Mouse (Mus musculus) lung, embryonic 14.5 days (tissue): ENCODE measurements around the gene Tlnrd1. TPM values are rescaled to one million over a fixed set of nuclear protein-coding genes. Genes with fewer than 3 reads are reported as not detected.
A peak's percentile ranks its signal among the peaks of the same experiment; 100 is the strongest.

Experiments
- ATAC-seq: fragments of 200-750 bp; cut with Nextera tagmentation; 2 replicates; pipeline ENCODE4 v1.8.0; 2017; ENCODE audit warnings: mild to moderate bottlenecking, moderate TSS enrichment, moderate library complexity; ENCODE audit not compliant: insufficient read depth
- DNase-seq: peaks from one replicate; pipeline ENCODE4 v3.0.0-alpha.2; 2015
- H3K27ac ChIP-seq: fragments of 300-500 bp; sonication (generic); 2 replicates; pipeline ENCODE4 v1.5.1; 2014; ENCODE audit warnings: low read depth, mild to moderate bottlenecking, moderate library complexity
- H3K27me3 ChIP-seq: fragments of 300-500 bp; sonication (generic); 2 replicates; pipeline ENCODE4 v1.6.1; 2014; ENCODE audit warnings: low read length, control low read depth; ENCODE audit not compliant: insufficient read depth
- H3K36me3 ChIP-seq: fragments of 300-500 bp; sonication (generic); 2 replicates; pipeline ENCODE4 v1.6.1; 2014; ENCODE audit warnings: control low read depth; ENCODE audit not compliant: insufficient read depth
- H3K4me1 ChIP-seq: fragments of 300-500 bp; sonication (generic); 2 replicates; pipeline ENCODE4 v1.6.1; 2014; ENCODE audit warnings: antibody characterized with exemption, control low read depth; ENCODE audit not compliant: insufficient read depth
- H3K4me2 ChIP-seq: fragments of 300-500 bp; sonication (generic); 2 replicates; pipeline ENCODE4 v1.6.1; 2014; ENCODE audit warnings: mild to moderate bottlenecking
- H3K4me3 ChIP-seq: fragments of 300-500 bp; sonication (generic); 2 replicates; pipeline ENCODE4 v1.5.1; 2014; ENCODE audit warnings: low read depth, low read length
- H3K9ac ChIP-seq: fragments of 300-500 bp; sonication (generic); 2 replicates; pipeline ENCODE4 v1.6.1; 2014
- H3K9me3 ChIP-seq: fragments of 300-500 bp; sonication (generic); 2 replicates; pipeline ENCODE4 v1.6.1; 2016; ENCODE audit warnings: low read depth, low read length, control low read depth
- CTCF ChIP-seq: IDR thresholded peaks from 2 replicates; pipeline ENCODE4 v1.5.1; 2016; ENCODE audit warnings: antibody characterized with exemption, low read depth
- WGBS: fragments of 180-500 bp; shearing (Covaris S2); extraction: QIAGEN DNeasy Blood & Tissue Kit; methylation state at CpG from one replicate; pipeline ENCODE4 v1.1.7; 2014; 5-methylcytosine and 5-hydroxymethylcytosine counted together
- polyA plus RNA-seq: library from polyadenylated mRNA; unstranded; fragments of >200 nt; fragmentation: Nextera tagmentation; extraction: Ambion mirVana; gene quantifications from 2 replicates; pipeline ENCODE4 v1.2.1, GENCODE M21; 2014

Tlnrd1 gene
- polyA plus RNA-seq, 1 experiment from 2014 or later: 29.1 TPM

DNA sequence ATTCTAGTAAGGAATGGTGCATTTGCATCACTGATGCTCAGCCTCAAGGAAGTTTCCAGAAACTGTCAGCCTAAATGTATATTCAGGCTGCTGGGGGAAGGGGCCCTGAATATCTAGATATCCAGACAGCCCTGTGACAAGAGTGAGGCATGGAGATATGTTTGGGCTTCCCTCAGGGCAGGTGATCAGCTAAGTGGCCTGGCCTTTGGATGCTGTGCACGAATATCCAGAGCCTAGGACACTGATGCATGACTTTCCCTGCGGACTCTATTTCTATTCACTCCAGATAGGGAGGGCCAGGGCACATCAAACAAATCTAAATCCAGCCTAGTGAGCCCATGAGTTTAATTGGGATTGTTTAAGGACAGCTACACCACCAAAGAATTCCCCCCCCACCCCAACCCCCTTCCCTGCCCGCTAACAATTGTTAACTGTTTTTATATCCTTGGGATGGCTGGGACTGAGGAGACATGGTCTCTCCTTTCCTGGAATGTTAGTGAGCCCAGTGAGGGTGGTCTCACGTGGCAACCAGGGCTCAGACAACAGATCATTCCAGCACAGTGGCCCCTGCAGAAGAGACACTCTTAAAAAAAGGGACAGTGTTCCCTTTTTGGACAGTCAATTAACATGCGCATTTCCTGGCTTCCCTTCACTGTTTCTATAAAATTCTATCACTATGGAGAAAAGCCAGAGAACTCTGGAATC, 14.1 kb downstream of the Tlnrd1 start:
- DNase-seq: peak; percentile 34
- H3K4me2 ChIP-seq: no peak overlapping the region
- WGBS: 37% methylated on average over 5 of the region's 5 CpGs
- TF ChIP-seq CTCF: no peak
- H3K4me3 ChIP-seq: no peak overlapping the region
- H3K9me3 ChIP-seq: no peaks in the 10 kb centered on the region
- no peaks in the 10 kb centered on the region for H3K27me3 ChIP-seq
- H3K27ac ChIP-seq: no peak overlapping the region
- H3K4me1 ChIP-seq: no peaks in the 10 kb centered on the region
- no peak overlapping the region for H3K9ac ChIP-seq
- H3K36me3 ChIP-seq: no peaks in the 10 kb centered on the region; the same call in 1 of the 2 replicates
- no peak for ATAC-seq

- Histone ChIP-seq H3K9ac (no peak overlapping the region), H3K4me1 (no peaks in the 10 kb centered on the region), H3K9me3 (no peaks in the 10 kb centered on the region), H3K27me3 (no peaks in the 10 kb centered on the region), H3K4me2 (no peak overlapping the region), H3K27ac (no peak overlapping the region), H3K36me3 (no peaks in the 10 kb centered on the region; the same call in 1 of the 2 replicates), H3K4me3 (no peak overlapping the region)
- ATAC-seq (no peak), DNase-seq (no peak)
- no peak for TF ChIP-seq CTCF
- WGBS: 67% methylated on average over 3 of the region's 3 CpGs
Observed at GRCm38 (mm10) chr7:83868200-83868599, 15.9 kb downstream of the Tlnrd1 start.

GRCm38 (mm10) chr7:83863554-83863953, 20.6 kb downstream of the Tlnrd1 start:
- no peaks in the 10 kb centered on the region for H3K9me3 ChIP-seq
- H3K4me1 ChIP-seq: 0 out of 2 replicates have a peak, but pooled peaks cover 3% of the 10 kb centered on the region
- 37% methylated on average over 2 of the region's 2 CpGs for WGBS
- H3K9ac ChIP-seq: no peak overlapping the region
- H3K27ac ChIP-seq: no peak overlapping the region
- H3K4me3 ChIP-seq: no peak overlapping the region
- ATAC-seq: no peak
- DNase-seq: no peak
- TF ChIP-seq CTCF: no peak
- H3K4me2 ChIP-seq: no peak overlapping the region
- no peaks in the 10 kb centered on the region for H3K36me3 ChIP-seq
- no peaks in the 10 kb centered on the region for H3K27me3 ChIP-seq

GRCm38 (mm10) chr7:83859378-83860083, 24.6 kb downstream of the Tlnrd1 start:
- no peak for ATAC-seq
- Histone ChIP-seq H3K4me3 (no peak overlapping the region), H3K9ac (no peak overlapping the region)

DNA sequence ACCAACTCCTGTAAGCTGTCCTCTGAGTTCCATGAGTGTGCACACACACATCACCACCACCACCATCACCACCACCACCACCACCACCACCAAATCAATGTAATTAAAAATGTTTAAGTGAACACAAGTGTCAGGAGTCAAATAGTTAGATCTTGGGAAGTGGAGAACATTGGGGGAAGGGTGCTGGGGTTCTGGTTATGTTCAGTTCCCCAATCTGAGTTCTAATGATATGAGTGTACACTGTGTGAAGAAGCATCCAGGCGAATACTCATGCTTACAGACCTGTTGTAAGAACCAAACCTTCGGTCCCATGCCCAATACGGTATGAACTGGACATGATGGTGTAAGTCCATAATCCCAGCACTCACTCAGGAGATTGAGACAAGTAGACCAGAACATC, 26.2 kb downstream of the Tlnrd1 start:
- H3K27ac ChIP-seq: no peak overlapping the region
- DNase-seq (no peak), ATAC-seq (no peak)
- H3K4me3 ChIP-seq: no peak overlapping the region
- H3K27me3 ChIP-seq: no peaks in the 10 kb centered on the region
- WGBS: 91% methylated on average over 3 of the region's 3 CpGs
- no peak overlapping the region for H3K9ac ChIP-seq
- no peaks in the 10 kb centered on the region for H3K36me3 ChIP-seq
- peaks cover 3% of the 10 kb centered on the region; the same call in 1 of the 2 replicates for H3K4me1 ChIP-seq
- TF ChIP-seq CTCF: no peak
- H3K4me2 ChIP-seq: no peak overlapping the region
- no peaks in the 10 kb centered on the region for H3K9me3 ChIP-seq

More at GRCm38 (mm10) chr7:83859378-83860083, 24.6 kb downstream of the Tlnrd1 start:
- Histone ChIP-seq H3K4me2 (no peak overlapping the region), H3K27me3 (no peaks in the 10 kb centered on the region), H3K36me3 (no peaks in the 10 kb centered on the region), H3K4me1 (peaks cover 3% of the 10 kb centered on the region; the same call in 1 of the 2 replicates), H3K9me3 (no peaks in the 10 kb centered on the region), H3K27ac (no peak overlapping the region)
- no peak for TF ChIP-seq CTCF
- 47% methylated on average over 4 of the region's 4 CpGs for WGBS
- DNase-seq: peak; percentile 31

GRCm38 (mm10) chr7:83857208-83857488, 27.0 kb downstream of the Tlnrd1 start:
- TF ChIP-seq CTCF: no peak
- H3K4me2 ChIP-seq: no peak overlapping the region; the same call in 1 of the 2 replicates
- H3K9me3 ChIP-seq: no peaks in the 10 kb centered on the region
- DNase-seq (peak; percentile 49), ATAC-seq (0 out of 2 replicates have a peak, but pooled peaks have one; percentile 25)
- H3K9ac ChIP-seq: no peak overlapping the region
- H3K4me3 ChIP-seq: no peak overlapping the region
- H3K36me3 ChIP-seq: no peaks in the 10 kb centered on the region
- WGBS: 34% methylated on average over 2 of the region's 2 CpGs
- H3K27me3 ChIP-seq: no peaks in the 10 kb centered on the region
- H3K27ac ChIP-seq: peak overlapping the region; percentile 68
- H3K4me1 ChIP-seq: peaks cover 3% of the 10 kb centered on the region; the same call in 1 of the 2 replicates

DNA sequence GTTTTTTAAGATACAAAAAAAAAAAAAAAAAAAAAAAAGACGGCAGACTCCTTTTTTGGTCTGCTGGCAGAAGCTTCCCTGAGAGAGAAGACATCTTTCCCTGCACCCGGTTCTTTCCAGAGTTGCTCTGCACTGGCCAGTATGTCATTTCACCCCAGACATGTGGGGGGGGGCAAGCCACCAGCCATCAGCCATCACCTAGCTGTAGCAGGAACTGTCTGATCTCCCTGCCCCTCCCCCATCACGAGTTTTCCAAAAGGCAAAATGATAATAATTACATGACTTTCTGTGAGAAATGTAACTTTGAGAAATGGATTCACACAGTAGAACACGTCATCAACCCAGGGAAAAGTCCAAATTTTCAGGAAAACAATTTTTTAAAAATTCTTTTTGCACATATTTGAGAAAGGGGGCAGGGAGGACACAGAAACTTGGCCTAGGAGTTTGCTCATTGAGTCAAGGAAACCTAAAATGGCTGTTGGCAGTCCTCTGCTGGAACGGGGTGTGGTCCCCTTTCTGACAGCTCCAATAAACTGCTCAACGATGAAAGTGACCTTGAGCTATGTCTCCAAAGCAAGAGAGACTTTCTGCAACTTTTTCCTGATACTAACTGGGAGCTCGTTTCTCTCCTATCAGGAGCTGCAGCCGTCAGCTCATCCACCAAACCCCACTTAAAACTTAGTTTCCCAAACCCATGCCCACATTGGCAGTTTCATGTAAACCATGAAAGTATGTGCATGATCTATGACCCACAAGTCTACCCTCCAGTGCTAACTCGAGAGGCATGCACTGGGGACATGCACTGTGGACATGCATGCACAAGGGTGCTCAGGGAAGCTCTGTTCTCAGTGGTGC, 27.5 kb downstream of the Tlnrd1 start:
- peak overlapping the region; percentile 32 for H3K4me2 ChIP-seq

More for the DNA sequence above, 27.5 kb downstream of the Tlnrd1 start:
- Histone ChIP-seq H3K4me3 (no peak overlapping the region), H3K9me3 (no peaks in the 10 kb centered on the region), H3K36me3 (no peaks in the 10 kb centered on the region), H3K27me3 (no peaks in the 10 kb centered on the region), H3K27ac (peak overlapping the region; percentile 68), H3K9ac (no peak overlapping the region), H3K4me1 (peaks cover 3% of the 10 kb centered on the region; the same call in 1 of the 2 replicates)
- peak; percentile 92 for ATAC-seq
- DNase-seq: peak; percentile 86
- 32% methylated on average over 9 of the region's 9 CpGs for WGBS
- TF ChIP-seq CTCF: no peak
